Mouse (Mus musculus) embryonic facial prominence, embryonic 14.5 days (tissue): Measurements from ENCODE around the gene Trmt1. TPM values are rescaled to one million over a fixed set of nuclear protein-coding genes. Genes with fewer than 3 reads are reported as not detected.

Experiments
- polyA plus RNA-seq: library from polyadenylated mRNA; unstranded; fragments of >200 nt; fragmentation: Nextera tagmentation; extraction: Ambion mirVana; gene quantifications from 2 replicates; pipeline ENCODE4 v1.2.1, GENCODE M21; 2014

Trmt1 gene
- polyA plus RNA-seq, 1 experiment from 2014 or later = 55.8 TPM

Other genes with a start within 250 kb of the Trmt1 start
- gene Ier2, start 23.5 kb upstream of the Trmt1 start, polyA plus RNA-seq = 45.9 and 50.3 TPM in 2 replicates
- gene Nacc1, start 1.6 kb downstream of the Trmt1 start, polyA plus RNA-seq = 19.7 and 20.1 TPM in 2 replicates
- gene Lyl1, start 15.2 kb downstream of the Trmt1 start, polyA plus RNA-seq = 5.8 and 6.8 TPM in 2 replicates
- gene G430095P16Rik, start 36.7 kb downstream of the Trmt1 start, polyA plus RNA-seq = 2.0 and 2.7 TPM in 2 replicates
- gene Nfix, start 114.0 kb downstream of the Trmt1 start, polyA plus RNA-seq = 64.0 and 67.4 TPM in 2 replicates
- gene Dand5, start 136.5 kb downstream of the Trmt1 start, polyA plus RNA-seq = 5.8 and 6.8 TPM in 2 replicates
- gene Gadd45gip1, start 145.2 kb downstream of the Trmt1 start, polyA plus RNA-seq = 41.3 and 41.5 TPM in 2 replicates
- 109 and 111 TPM in 2 replicates for gene Rad23a, start 154.4 kb downstream of the Trmt1 start, polyA plus RNA-seq
- 805 and 891 TPM in 2 replicates for gene Calr, start 160.6 kb downstream of the Trmt1 start, polyA plus RNA-seq
- gene Farsa, start 170.7 kb downstream of the Trmt1 start, polyA plus RNA-seq = 67.1 and 76.5 TPM in 2 replicates
- 68.5 and 71.8 TPM in 2 replicates for gene Syce2, start 185.8 kb downstream of the Trmt1 start, polyA plus RNA-seq
- gene Gcdh, start 207.6 kb downstream of the Trmt1 start, polyA plus RNA-seq = 27.3 and 33.2 TPM in 2 replicates
- 2.1 and 2.2 TPM in 2 replicates for gene Klf1, start 215.6 kb downstream of the Trmt1 start, polyA plus RNA-seq
- 10.1 and 11.5 TPM in 2 replicates for gene Dnase2a, start 222.3 kb downstream of the Trmt1 start, polyA plus RNA-seq